Mouse (Mus musculus): ENCODE results near the gene Ppp4r3b.

Ppp4r3b gene

GRCm38 (mm10) chr11:29172563-29173124 lies at the start of gene Ppp4r3b:
Ppp4r3b (plus strand) TSS chr11:29172890.
- peak; percentile 99 for DNase-seq

DNA sequence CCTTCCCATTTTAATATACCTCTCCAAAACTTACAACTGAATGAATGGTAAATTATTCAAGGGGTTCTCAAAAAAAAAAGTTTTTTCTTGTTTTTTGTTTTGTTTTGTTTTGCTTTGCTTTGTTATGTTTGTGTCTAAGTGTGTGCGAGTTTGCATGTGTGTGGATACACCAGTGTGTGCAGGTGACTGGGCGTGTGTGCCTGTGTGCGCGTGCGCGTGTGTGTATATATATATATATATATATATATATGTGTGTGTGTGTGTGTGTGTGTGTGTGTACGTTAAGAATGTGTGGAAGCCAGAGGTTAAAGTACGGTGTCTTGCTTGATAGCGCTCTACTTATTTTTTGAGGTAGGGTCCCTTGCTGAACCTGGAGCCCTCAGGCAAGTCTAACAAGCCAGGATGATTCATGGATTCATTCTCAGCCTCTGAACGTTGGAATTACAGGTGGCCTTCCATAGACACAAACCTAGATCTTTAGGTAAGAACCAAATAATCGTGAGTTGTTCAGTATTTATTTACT lies 42.8 kb upstream of the Ppp4r3b start:
- no peak for DNase-seq

DNA sequence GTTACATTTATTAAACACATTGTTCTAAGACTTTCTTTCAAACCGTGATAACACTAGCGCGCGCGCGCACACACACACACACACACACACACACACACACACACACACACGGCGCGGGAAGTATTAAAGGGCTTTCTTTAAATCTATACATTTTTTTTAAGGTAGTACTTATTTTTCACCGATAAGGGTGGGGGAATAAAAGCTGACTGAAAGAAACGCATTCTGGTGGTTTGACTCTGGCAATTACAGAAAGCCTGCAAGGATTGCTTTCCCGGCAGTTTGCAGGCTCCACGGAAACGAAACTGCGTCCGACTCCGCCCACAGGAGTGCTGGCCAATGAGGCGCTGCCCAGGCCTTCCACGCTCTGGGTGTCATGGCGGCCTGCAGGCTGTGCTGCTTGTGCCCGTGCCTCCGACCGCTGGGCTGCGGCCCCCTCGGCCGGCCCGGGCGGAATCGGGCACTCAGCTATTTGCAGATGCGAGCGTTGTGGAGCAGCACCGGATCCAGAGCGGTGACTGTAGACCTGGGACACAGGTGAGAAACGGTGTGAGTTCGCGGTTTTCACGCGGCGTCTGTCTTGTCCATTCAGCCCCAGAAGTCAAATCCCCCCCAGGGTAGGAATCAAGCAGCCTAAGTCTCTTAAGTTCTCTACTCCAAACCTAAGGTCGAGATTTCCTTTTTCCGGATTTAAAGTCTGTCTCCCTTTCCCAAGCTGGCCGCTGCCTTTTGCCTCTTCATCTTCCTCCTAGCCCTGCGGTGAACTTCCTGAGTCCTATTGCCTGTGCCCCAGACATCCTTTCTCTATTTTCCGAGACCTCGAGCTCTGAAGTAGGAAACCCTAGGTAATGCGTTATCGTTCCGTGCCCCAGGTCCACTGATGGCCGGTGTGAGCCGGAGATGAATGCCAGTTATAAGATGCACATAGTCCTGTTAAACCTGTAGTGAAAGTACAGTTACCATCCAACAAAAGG lies 42.0 kb upstream of the Ppp4r3b start, which contains the start of gene Pnpt1:
TSS of gene Pnpt1 (plus strand) at position 360 of the 971 bp plus-strand sequence.
- peak; percentile 89 for DNase-seq

DNA sequence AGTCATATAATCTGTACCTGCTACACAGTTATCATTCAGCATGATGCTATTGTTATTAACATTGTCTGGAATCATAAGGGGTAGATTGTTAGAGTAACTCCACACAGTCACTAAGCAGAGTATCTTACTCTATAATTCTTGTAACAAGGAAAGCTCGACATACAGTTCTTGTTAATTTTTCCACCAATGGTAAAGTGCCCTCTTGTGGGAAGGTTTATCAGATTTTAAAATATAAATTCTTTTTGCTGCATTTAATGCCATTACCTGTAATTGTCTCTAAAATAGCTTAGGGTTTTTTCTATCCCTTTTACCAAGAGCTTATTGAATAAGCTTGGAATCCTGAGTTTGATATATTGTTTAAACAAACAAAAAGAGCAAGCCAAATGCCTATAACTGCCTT lies 32.0 kb upstream of the Ppp4r3b start:
- no peak for DNase-seq

- DNase-seq, result no peak
Observed at GRCm38 (mm10) chr11:29148901-29149300, 23.8 kb upstream of the Ppp4r3b start.

GRCm38 (mm10) chr11:29163569-29163968 lies 9.1 kb upstream of the Ppp4r3b start:
- DNase-seq, result no peak

GRCm38 (mm10) chr11:29171959-29172391 lies 715 bp upstream of the Ppp4r3b start:
- DNase-seq, result peak; percentile 80

DNA sequence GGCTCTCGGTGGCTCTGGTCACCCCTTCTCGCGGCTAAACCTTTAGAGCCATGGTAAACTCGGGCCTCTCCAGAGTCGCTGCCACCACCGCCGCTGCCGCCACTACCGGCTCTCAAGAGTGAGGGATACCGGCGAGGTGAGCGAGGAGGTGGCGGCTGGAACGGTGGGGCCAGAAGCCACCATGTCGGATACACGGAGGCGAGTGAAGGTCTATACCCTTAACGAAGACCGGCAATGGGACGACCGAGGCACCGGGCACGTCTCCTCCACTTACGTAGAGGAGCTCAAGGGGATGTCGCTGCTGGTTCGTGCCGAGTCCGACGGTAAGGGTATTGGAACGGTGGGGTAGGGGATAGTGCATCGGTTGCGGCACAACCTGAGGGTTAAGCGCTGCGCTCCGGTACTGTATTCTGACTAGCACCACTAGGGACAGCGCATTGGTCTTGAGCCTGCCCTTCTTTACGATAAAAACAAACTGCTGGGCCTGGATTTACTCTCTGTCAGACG lies 488 bp downstream of the Ppp4r3b start:
- DNase-seq, result peak; percentile 57

- no peak for DNase-seq
Observed at GRCm38 (mm10) chr11:29173706-29174436, 1.2 kb downstream of the Ppp4r3b start.

- no peak for DNase-seq
Observed at GRCm38 (mm10) chr11:29179319-29179718, 6.6 kb downstream of the Ppp4r3b start.

GRCm38 (mm10) chr11:29180657-29181056 lies 8.0 kb downstream of the Ppp4r3b start:
- DNase-seq, result no peak

GRCm38 (mm10) chr11:29181751-29182150 lies 9.1 kb downstream of the Ppp4r3b start:
- DNase-seq, result no peak

DNA sequence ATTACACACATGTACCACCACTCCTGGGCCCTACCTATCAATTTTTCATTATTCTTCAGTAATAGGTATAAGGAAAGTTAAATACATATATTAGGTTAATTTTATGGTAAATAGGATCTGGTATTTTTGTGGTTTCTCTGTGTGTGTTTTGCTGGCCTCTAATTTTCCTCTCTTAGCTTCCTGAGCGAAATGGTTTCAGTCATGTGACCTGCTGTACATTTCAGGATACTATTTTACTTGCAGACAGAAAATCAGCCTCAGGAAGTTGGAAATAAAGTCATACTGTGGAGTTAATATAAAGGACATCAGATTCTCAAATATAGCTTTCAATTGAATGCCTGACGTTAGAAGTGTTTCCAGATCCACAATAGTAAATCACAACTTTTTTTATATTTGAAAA lies 16.3 kb downstream of the Ppp4r3b start:
- DNase-seq, result no peak

- no peak for DNase-seq
Observed at GRCm38 (mm10) chr11:29203653-29204052, 31.0 kb downstream of the Ppp4r3b start.

DNA sequence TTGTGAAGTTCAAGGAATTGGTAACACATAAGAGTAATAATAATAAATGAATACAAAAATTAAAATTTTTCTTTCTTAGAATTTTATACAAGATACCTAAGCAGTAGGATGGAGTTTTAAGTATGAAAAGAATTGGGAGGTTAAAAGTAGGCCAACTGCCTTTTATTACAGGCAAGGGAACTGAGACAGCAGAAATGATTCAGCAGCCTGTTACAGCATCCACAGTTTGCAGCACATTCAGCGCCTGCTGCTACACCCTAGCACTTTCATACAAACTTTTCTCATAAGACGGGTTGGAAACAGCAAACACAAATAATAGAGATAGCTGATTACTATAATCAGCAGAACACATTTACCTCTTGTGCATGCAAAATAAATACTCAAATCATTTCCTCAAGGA lies 37.1 kb downstream of the Ppp4r3b start:
- no peak for DNase-seq

DNA sequence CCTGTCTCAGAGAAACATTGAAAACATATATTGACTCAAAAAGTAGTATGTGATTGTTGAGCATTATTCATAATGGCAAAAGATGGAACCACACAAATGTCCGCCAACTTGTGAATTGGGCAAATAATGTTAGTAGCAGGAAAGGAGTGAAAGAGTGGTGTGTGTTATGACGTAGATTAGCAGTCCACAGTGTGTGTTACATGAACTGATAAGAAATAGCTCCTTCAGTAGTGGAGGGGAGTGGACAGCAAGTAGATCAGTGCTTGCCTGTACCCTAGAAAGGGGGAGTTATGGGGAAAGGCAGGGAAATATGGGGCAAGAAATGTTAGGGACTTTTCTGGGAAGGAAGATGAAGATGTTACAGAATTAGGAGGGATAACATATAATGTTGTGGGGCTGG lies 43.5 kb downstream of the Ppp4r3b start:
- DNase-seq, result no peak

DNA sequence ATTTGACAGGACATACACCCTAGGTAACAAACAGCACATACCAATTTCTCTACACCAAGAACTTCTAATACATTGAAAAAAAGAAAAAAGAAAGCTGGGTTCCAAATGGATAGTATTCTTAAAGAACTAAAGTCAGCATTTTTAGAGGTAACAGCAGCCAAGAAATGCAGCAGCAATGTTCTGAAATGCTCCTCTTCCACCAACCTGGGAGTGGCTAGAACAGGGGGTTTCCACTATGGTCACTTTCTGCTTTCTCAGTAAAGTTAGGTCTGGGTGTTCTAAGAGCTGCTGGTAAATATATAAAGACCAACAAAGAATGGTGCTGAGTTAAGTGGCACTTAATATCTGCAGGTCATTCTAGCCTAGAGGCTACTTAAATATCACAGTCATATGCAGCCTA lies 46.4 kb downstream of the Ppp4r3b start:
- DNase-seq, result no peak

DNA sequence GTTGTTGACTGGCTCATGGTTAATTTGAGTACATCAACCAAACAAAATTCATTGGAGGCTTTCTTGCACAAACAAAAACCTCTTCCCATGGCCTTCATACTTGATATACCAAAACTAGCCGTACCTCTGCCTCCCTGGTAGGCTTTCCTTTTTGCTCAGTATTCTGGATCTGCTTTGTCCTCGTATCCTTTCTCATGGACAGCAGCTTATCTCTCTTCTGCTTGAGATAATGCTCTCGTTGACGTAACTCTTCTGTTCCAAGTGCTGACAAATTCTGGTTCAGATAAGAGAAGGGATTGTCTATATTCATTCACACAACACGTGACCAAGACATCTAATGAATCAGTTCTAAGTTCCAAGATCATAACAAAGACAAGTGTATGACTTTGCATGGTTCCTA lies 49.6 kb downstream of the Ppp4r3b start:
- DNase-seq, result no peak

GRCm38 (mm10) chr11:29224754-29225153 lies 52.1 kb downstream of the Ppp4r3b start:
- DNase-seq, result no peak

DNA sequence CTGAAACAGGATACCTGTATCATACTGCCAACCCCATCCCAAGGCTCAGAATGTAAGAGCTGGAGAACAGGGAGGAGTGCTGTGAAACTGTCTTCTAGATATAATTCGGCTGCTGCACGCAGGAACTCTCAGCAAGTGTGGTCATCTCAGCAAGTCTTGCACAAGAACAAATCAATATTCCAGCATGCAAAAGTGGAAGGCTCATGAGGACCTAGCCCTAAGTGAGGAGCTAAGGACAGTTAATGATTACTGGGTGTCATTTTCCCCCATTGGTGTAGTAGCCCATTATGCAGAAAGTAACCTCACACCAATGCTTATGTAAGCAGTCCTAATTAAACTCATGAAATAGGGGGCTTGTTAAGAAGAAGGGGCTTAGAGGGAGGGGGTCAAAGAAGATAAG lies 56.3 kb downstream of the Ppp4r3b start:
- no peak for DNase-seq

- no peak for DNase-seq
Observed at GRCm38 (mm10) chr11:29233569-29233968, 60.9 kb downstream of the Ppp4r3b start.

DNA sequence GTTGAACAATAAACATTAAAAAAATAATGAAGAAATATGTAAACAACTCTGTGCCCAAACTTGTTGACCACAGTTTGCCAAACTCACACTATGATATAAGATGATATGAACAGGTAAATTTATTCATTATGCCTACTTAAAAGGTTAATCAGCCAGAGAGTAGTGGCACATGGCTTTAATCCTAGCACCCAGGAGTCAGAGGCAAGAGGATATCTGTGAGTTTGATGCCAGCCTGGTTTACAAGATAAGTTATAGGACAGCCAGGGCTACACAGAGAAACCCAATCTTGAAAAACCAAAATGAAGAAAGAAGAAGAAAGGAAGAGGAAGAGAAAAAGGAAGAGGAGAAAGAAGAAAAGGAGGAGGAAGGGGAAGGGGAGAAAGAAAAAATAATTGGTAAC lies 64.7 kb downstream of the Ppp4r3b start:
- no peak for DNase-seq

GRCm38 (mm10) chr11:29238047-29238446 lies 65.4 kb downstream of the Ppp4r3b start:
- DNase-seq, result no peak
